Mouse (Mus musculus) intestine, postnatal 0 days (tissue): Measurements from ENCODE around the gene Gatad2a. TPM values are rescaled to one million over a fixed set of nuclear protein-coding genes. Genes with fewer than 3 reads are reported as not detected.
A peak's percentile ranks its signal among the peaks of the same experiment; 100 is the strongest.
"Not testable (repeated sequence)": the region's sequence is repeated elsewhere in the genome, so short reads cannot be mapped to it uniquely, and the experiment has no call there.

Source experiments
- ATAC-seq: fragments of 200-750 bp; cut with Nextera tagmentation; 2 replicates; pipeline ENCODE4 v1.8.0; 2017; ENCODE audit warnings: mild to moderate bottlenecking, moderate TSS enrichment, moderate library complexity
- H3K27ac ChIP-seq: fragments of 300-500 bp; sonication (generic); 2 replicates; pipeline ENCODE4 v1.5.1; 2014; ENCODE audit warnings: mild to moderate bottlenecking, low read depth, low read length, moderate library complexity
- H3K27me3 ChIP-seq: fragments of 300-500 bp; sonication (generic); replicated peaks from 2 replicates; pipeline ENCODE4 v1.6.1; 2014; ENCODE audit warnings: low read length, mixed read lengths; ENCODE audit not compliant: control insufficient read depth, insufficient read depth
- H3K36me3 ChIP-seq: fragments of 300-500 bp; sonication (generic); 2 replicates; pipeline ENCODE4 v1.6.1; 2014; ENCODE audit warnings: mild to moderate bottlenecking, moderate library complexity; ENCODE audit not compliant: control insufficient read depth, insufficient read depth
- H3K4me1 ChIP-seq: fragments of 300-500 bp; sonication (generic); replicated peaks from 2 replicates; pipeline ENCODE4 v1.6.1; 2014; ENCODE audit warnings: antibody characterized with exemption, low read length, mixed read lengths; ENCODE audit not compliant: control insufficient read depth, insufficient read depth
- H3K4me2 ChIP-seq: fragments of 300-500 bp; sonication (generic); replicated peaks from 2 replicates; pipeline ENCODE4 v1.6.1; 2014; ENCODE audit warnings: low read depth, mild to moderate bottlenecking, moderate library complexity
- H3K4me3 ChIP-seq: fragments of 300-500 bp; sonication (generic); 2 replicates; pipeline ENCODE4 v1.5.1; 2014; ENCODE audit warnings: low read depth, low read length
- H3K9ac ChIP-seq: fragments of 300-500 bp; sonication (generic); 2 replicates; pipeline ENCODE4 v1.6.1; 2014; ENCODE audit warnings: mild to moderate bottlenecking, low read depth, low read length
- H3K9me3 ChIP-seq: fragments of 300-500 bp; sonication (generic); 2 replicates; pipeline ENCODE4 v1.6.1; 2016; ENCODE audit warnings: mixed run types; ENCODE audit not compliant: control insufficient read depth
- CTCF ChIP-seq: sonication (generic); IDR thresholded peaks from 2 replicates; pipeline ENCODE4 v1.5.1; 2016; ENCODE audit warnings: low read depth, mild to moderate bottlenecking, control low read depth, antibody characterized with exemption, moderate library complexity
- WGBS: fragments of 180-500 bp; shearing (Covaris S2); extraction: QIAGEN DNeasy Blood & Tissue Kit; methylation state at CpG from one replicate; pipeline ENCODE4 v1.1.7; 2014; 5-methylcytosine and 5-hydroxymethylcytosine counted together
- polyA plus RNA-seq: library from polyadenylated mRNA; unstranded; fragments of >200 nt; fragmentation: Nextera tagmentation; extraction: Ambion mirVana; gene quantifications from 2 replicates; pipeline ENCODE4 v1.2.1, GENCODE M21; 2015

Gene Gatad2a
- polyA plus RNA-seq, 1 experiment from 2014 or later, result 42.6 TPM

- peaks cover 74% of the 10 kb centered on the region for H3K36me3 ChIP-seq
- ATAC-seq, result no peak
- no peak overlapping the region for H3K4me2 ChIP-seq
- H3K9ac ChIP-seq, result no peak overlapping the region
- no peak for TF ChIP-seq CTCF
- no peaks in the 10 kb centered on the region for H3K4me1 ChIP-seq
- H3K27ac ChIP-seq, result no peak overlapping the region
- H3K9me3 ChIP-seq, result no peaks in the 10 kb centered on the region
- 94% methylated on average over 1 of the region's 1 CpGs for WGBS
- no peaks in the 10 kb centered on the region for H3K27me3 ChIP-seq
- no peak overlapping the region for H3K4me3 ChIP-seq
These were observed 34.1 kb upstream of the Gatad2a start for GRCm38 (mm10) chr8:70030255-70030654.

DNA sequence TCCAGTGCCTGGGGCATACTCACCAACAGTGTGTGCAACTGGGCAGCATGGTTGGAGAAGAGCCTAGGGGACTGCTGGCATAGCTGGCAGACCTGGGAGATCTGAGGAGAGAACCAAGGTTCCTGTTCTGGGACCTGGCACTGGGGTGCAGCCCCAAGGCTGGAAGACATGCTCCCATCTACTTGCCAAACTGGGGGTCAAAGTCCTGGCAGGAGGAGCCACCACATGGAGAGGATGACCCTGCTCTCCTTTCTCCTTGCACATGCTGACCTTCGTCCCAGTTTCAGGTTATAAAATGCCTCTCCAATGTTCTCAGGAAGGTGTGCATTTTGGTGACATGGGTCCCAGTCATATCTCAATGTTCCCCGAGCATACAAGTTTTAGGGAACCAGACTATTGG, 30.0 kb upstream of the Gatad2a start:
- no peak for TF ChIP-seq CTCF
- ATAC-seq, result peak; percentile 22; the same call in 1 of the 2 replicates
- H3K9ac ChIP-seq, result no peak overlapping the region
- H3K4me2 ChIP-seq, result no peak overlapping the region
- H3K36me3 ChIP-seq, result peaks cover 100% of the 10 kb centered on the region
- WGBS, result 77% methylated on average over 2 of the region's 2 CpGs
- no peaks in the 10 kb centered on the region for H3K4me1 ChIP-seq
- H3K27me3 ChIP-seq, result no peaks in the 10 kb centered on the region
- no peak overlapping the region for H3K4me3 ChIP-seq
- no peaks in the 10 kb centered on the region for H3K9me3 ChIP-seq
- no peak overlapping the region for H3K27ac ChIP-seq

DNA sequence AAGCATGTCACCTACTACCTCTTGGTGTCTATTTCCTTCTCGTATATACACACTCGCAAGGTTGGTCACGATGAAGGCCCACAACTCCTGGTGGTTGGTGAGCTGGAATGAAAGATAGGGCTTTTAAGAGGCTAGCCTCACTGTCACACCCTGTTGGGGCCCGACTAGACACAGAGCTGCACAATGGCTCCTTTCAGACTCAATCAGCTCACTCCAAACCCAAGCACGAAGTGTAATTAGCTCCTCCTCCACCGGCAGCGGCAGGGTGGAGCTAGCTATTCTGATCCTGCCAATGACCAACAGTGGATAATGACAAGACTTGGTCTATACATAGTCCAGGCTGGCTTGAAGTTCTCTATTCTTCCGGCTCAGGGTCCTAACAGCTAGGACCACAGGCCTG, 27.4 kb upstream of the Gatad2a start:
- Histone ChIP-seq H3K9me3 (no peaks in the 10 kb centered on the region), H3K36me3 (peaks cover 99% of the 10 kb centered on the region), H3K27me3 (no peaks in the 10 kb centered on the region), H3K9ac (no peak overlapping the region), H3K4me2 (no peak overlapping the region), H3K4me1 (no peaks in the 10 kb centered on the region), H3K27ac (no peak overlapping the region; the same call in 1 of the 2 replicates), H3K4me3 (no peak overlapping the region)
- peak; percentile 17; the same call in 1 of the 2 replicates for ATAC-seq
- no peak for TF ChIP-seq CTCF
- WGBS, result 59% methylated on average over 8 of the region's 8 CpGs

- H3K9me3 ChIP-seq, result no peaks in the 10 kb centered on the region
- no peaks in the 10 kb centered on the region for H3K4me1 ChIP-seq
- peak; percentile 21; the same call in 1 of the 2 replicates for TF ChIP-seq CTCF
- peaks cover 32% of the 10 kb centered on the region for H3K36me3 ChIP-seq
- no peak overlapping the region for H3K9ac ChIP-seq
- no peak overlapping the region for H3K27ac ChIP-seq
- ATAC-seq, result no peak
- no peak overlapping the region for H3K4me3 ChIP-seq
- WGBS, result 70% methylated on average over 1 of the region's 1 CpGs
- H3K27me3 ChIP-seq, result no peaks in the 10 kb centered on the region
- no peak overlapping the region for H3K4me2 ChIP-seq
These were observed 18.8 kb upstream of the Gatad2a start for GRCm38 (mm10) chr8:70015017-70015416.

- Histone ChIP-seq H3K36me3 (peaks cover 9% of the 10 kb centered on the region), H3K4me3 (no peak overlapping the region), H3K9ac (no peak overlapping the region), H3K27ac (no peak overlapping the region), H3K4me1 (no peaks in the 10 kb centered on the region), H3K9me3 (no peaks in the 10 kb centered on the region), H3K27me3 (no peaks in the 10 kb centered on the region), H3K4me2 (no peak overlapping the region)
- peak; percentile 37; the same call in 1 of the 2 replicates for TF ChIP-seq CTCF
- ATAC-seq, result no peak
- WGBS, result 94% methylated on average over 1 of the region's 1 CpGs
These were observed 16.6 kb upstream of the Gatad2a start for GRCm38 (mm10) chr8:70012763-70013162.

- no peak overlapping the region for H3K4me3 ChIP-seq
- 81% methylated on average over 3 of the region's 3 CpGs for WGBS
- H3K27ac ChIP-seq, result no peak overlapping the region
- no peaks in the 10 kb centered on the region for H3K4me1 ChIP-seq
- peaks cover 5% of the 10 kb centered on the region; the same call in 1 of the 2 replicates for H3K36me3 ChIP-seq
- no peak overlapping the region for H3K9ac ChIP-seq
- H3K27me3 ChIP-seq, result no peaks in the 10 kb centered on the region
- no peaks in the 10 kb centered on the region for H3K9me3 ChIP-seq
- H3K4me2 ChIP-seq, result no peak overlapping the region
- ATAC-seq, result no peak
- no peak for TF ChIP-seq CTCF
These were observed 16.2 kb upstream of the Gatad2a start for GRCm38 (mm10) chr8:70012350-70012749.

DNA sequence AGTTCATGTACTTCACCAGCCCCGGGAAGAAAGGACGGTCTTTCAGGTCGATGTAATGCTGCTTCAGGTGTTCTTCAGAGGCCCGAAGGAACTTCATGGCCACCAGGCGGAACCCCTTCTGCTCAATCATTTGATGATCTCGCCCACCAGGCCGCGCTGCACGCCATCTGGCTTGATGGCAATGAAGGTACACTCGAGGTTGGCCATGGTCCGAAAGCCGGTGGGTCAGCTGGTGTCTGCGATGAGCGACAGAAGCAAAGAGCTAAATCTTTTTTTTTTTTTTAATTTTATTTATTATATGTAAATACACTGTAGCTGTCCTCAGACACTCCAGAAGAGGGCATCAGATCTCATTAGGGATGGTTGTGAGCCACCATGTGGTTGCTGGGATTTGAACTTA, 14.6 kb upstream of the Gatad2a start:
- ATAC-seq, H3K27me3 ChIP-seq, H3K36me3 ChIP-seq, H3K4me3 ChIP-seq, H3K9ac ChIP-seq, H3K4me1 ChIP-seq, H3K4me2 ChIP-seq, H3K27ac ChIP-seq, H3K9me3 ChIP-seq: not testable (repeated sequence)
- 92% methylated on average over 14 of the region's 14 CpGs for WGBS
